Mouse (Mus musculus): ENCODE results near the gene Tor2a. TPM values are rescaled to one million over a fixed set of nuclear protein-coding genes. Genes with fewer than 3 reads are reported as not detected.

The Tor2a gene
- polyA plus RNA-seq, 1 experiment from 2014 or later: 60.2 TPM

DNA sequence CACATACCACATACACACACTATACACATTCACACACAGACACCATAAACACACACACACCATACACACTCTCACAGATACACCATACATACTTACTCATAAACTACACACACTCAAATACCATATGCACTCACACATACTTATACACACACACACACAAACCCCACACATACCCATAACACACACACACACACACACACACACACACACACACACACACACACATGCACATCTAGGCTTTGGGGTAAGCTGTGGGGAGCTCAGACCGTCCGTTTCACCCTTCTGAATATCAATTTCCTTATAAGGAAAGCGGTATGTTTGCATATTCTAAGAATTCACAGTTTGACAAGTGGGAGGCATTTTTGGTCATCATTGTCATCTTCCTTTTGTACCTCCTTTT lies 34.5 kb upstream of the Tor2a start:
- Histone ChIP-seq H3K36me3 (ENCODE audit: control insufficient read depth, insufficient read depth, low read length) (no peaks in the 10 kb centered on the region), H3K4me2 (ENCODE audit: low read depth, severe bottlenecking) (no peak overlapping the region), H3K9ac (ENCODE audit: low read length) (no peak overlapping the region), H3K9me3 (ENCODE audit: control insufficient read depth, low read length) (no peaks in the 10 kb centered on the region), H3K4me1 (ENCODE audit: control insufficient read depth, insufficient read depth, low read length) (peaks cover 5% of the 10 kb centered on the region; the same call in 1 of the 2 replicates), H3K4me3 (ENCODE audit: low read depth, low read length) (no peak overlapping the region), H3K27me3 (ENCODE audit: control insufficient read depth, insufficient read depth, low read length) (no peaks in the 10 kb centered on the region), H3K27ac (replicated peaks; ENCODE audit: low read depth, low read length) (no peak overlapping the region)
- ATAC-seq (ENCODE audit: insufficient number of reproducible peaks, low FRiP score, low TSS enrichment, low read depth): no peak
- DNase-seq (ENCODE audit: low spot score): no peak
- WGBS: 83% methylated on average over 3 of the region's 3 CpGs

DNA sequence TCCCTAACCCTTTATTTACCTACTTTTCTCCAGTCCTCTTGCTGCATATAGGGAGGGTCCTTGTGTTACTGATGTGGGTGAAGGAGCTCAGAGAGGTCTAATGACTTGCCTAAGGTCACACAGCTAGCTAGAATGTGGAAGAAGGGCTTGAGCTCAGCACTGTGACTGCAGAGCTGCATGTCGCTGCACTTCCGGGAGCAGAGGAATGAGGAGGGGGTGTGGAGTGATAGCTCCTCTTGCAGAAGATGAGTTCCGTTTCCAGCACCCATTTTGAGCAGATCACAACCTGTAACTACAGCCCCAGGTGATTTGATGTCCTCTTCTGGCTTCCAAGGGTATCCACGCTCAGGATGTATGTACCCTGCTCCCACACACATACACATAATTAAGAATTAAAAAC lies 32.9 kb upstream of the Tor2a start:
- Histone ChIP-seq H3K9ac (ENCODE audit: low read length) (no peak overlapping the region), H3K36me3 (ENCODE audit: control insufficient read depth, insufficient read depth, low read length) (no peaks in the 10 kb centered on the region), H3K4me2 (ENCODE audit: low read depth, severe bottlenecking) (no peak overlapping the region), H3K4me3 (ENCODE audit: low read depth, low read length) (no peak overlapping the region), H3K4me1 (ENCODE audit: control insufficient read depth, insufficient read depth, low read length) (peaks cover 9% of the 10 kb centered on the region; the same call in 1 of the 2 replicates), H3K27me3 (ENCODE audit: control insufficient read depth, insufficient read depth, low read length) (no peaks in the 10 kb centered on the region), H3K27ac (replicated peaks; ENCODE audit: low read depth, low read length) (no peak overlapping the region), H3K9me3 (ENCODE audit: control insufficient read depth, low read length) (no peaks in the 10 kb centered on the region)
- 73% methylated on average over 4 of the region's 4 CpGs for whole genome bisulfite sequencing
- no peak for ATAC-seq (ENCODE audit: insufficient number of reproducible peaks, low FRiP score, low TSS enrichment, low read depth)
- DNase-seq (ENCODE audit: low spot score): no peak

GRCm38 (mm10) chr2:32724832-32725790 lies 31.9 kb upstream of the Tor2a start:
- H3K4me1 ChIP-seq (ENCODE audit: control insufficient read depth, insufficient read depth, low read length): peaks cover 12% of the 10 kb centered on the region
- 79% methylated on average over 16 of the region's 16 CpGs for WGBS

GRCm38 (mm10) chr2:32727435-32727834 lies 29.6 kb upstream of the Tor2a start:
- under 1% methylated on average over 16 of the region's 16 CpGs for WGBS
- H3K4me3 ChIP-seq (ENCODE audit: low read depth, low read length): peak overlapping the region; percentile 29
- no peaks in the 10 kb centered on the region for H3K9me3 ChIP-seq (ENCODE audit: control insufficient read depth, low read length)
- H3K27ac ChIP-seq (replicated peaks; ENCODE audit: low read depth, low read length): no peak overlapping the region
- no peaks in the 10 kb centered on the region for H3K27me3 ChIP-seq (ENCODE audit: control insufficient read depth, insufficient read depth, low read length)
- H3K9ac ChIP-seq (ENCODE audit: low read length): no peak overlapping the region; the same call in 1 of the 2 replicates
- peak overlapping the region; percentile 43 for H3K4me2 ChIP-seq (ENCODE audit: low read depth, severe bottlenecking)
- H3K4me1 ChIP-seq (ENCODE audit: control insufficient read depth, insufficient read depth, low read length): peaks cover 24% of the 10 kb centered on the region
- ATAC-seq (ENCODE audit: insufficient number of reproducible peaks, low FRiP score, low TSS enrichment, low read depth): peak; percentile 89
- peak; percentile 93 for DNase-seq (ENCODE audit: low spot score)
- H3K36me3 ChIP-seq (ENCODE audit: control insufficient read depth, insufficient read depth, low read length): no peaks in the 10 kb centered on the region

More at GRCm38 (mm10) chr2:32724832-32725790, 31.9 kb upstream of the Tor2a start:
- H3K4me2 ChIP-seq (ENCODE audit: low read depth, severe bottlenecking): no peak overlapping the region
- no peak for ATAC-seq (ENCODE audit: insufficient number of reproducible peaks, low FRiP score, low TSS enrichment, low read depth)
- H3K36me3 ChIP-seq (ENCODE audit: control insufficient read depth, insufficient read depth, low read length): no peaks in the 10 kb centered on the region
- H3K4me3 ChIP-seq (ENCODE audit: low read depth, low read length): no peak overlapping the region
- no peak overlapping the region for H3K27ac ChIP-seq (replicated peaks; ENCODE audit: low read depth, low read length)
- H3K27me3 ChIP-seq (ENCODE audit: control insufficient read depth, insufficient read depth, low read length): no peaks in the 10 kb centered on the region
- no peaks in the 10 kb centered on the region for H3K9me3 ChIP-seq (ENCODE audit: control insufficient read depth, low read length)
- DNase-seq (ENCODE audit: low spot score): no peak
- no peak overlapping the region for H3K9ac ChIP-seq (ENCODE audit: low read length)

DNA sequence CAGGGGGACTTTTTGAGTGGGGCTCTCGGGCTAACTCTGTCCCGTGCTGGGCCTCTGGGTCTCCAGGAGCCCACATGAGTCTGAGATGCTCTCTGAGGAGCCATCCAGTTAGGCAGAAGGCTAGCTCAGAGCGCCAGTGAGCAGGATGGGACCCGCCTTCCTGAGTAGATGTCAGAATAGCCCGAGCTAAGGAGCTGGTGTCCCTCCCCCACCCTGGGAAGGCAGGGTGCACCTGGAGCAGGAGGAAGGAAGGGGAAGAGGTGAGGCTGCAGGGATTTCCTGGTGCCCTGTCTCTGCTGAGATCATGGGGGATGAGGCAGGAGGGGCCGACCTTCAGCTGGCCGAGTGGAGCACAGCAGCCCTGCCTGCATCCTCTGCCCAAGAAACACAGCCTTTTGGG lies 28.6 kb upstream of the Tor2a start:
- H3K4me1 ChIP-seq (ENCODE audit: control insufficient read depth, insufficient read depth, low read length): peaks cover 24% of the 10 kb centered on the region
- H3K4me2 ChIP-seq (ENCODE audit: low read depth, severe bottlenecking): peak overlapping the region; percentile 24
- WGBS: 56% methylated on average over 7 of the region's 7 CpGs
- H3K4me3 ChIP-seq (ENCODE audit: low read depth, low read length): no peak overlapping the region; the same call in 1 of the 2 replicates
- H3K27me3 ChIP-seq (ENCODE audit: control insufficient read depth, insufficient read depth, low read length): no peaks in the 10 kb centered on the region
- ATAC-seq (ENCODE audit: insufficient number of reproducible peaks, low FRiP score, low TSS enrichment, low read depth) (no peak), DNase-seq (ENCODE audit: low spot score) (no peak)
- no peaks in the 10 kb centered on the region for H3K9me3 ChIP-seq (ENCODE audit: control insufficient read depth, low read length)
- H3K9ac ChIP-seq (ENCODE audit: low read length): no peak overlapping the region
- H3K27ac ChIP-seq (replicated peaks; ENCODE audit: low read depth, low read length): no peak overlapping the region
- H3K36me3 ChIP-seq (ENCODE audit: control insufficient read depth, insufficient read depth, low read length): no peaks in the 10 kb centered on the region

DNA sequence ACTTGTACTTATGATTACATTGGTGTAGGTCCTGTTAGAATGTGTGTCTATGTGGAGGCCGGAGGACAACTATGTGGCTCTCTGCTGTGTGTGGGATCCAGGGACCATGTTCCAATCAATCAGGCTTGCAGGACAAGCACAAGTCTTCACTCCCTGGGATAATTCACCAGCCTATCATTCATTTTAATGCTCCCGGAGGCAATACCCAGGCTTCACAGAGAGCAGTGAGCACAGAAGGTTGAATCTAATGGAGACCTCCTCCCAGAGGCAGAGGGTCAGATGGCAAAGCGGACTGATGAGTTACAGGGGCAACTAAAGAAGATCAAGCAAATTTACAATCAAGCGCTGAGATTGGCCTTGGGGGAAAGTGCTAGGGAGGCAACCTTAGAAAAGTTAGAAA lies 27.5 kb upstream of the Tor2a start:
- Histone ChIP-seq H3K4me1 (ENCODE audit: control insufficient read depth, insufficient read depth, low read length) (peaks cover 24% of the 10 kb centered on the region), H3K9ac (ENCODE audit: low read length) (no peak overlapping the region), H3K9me3 (ENCODE audit: control insufficient read depth, low read length) (no peaks in the 10 kb centered on the region), H3K27ac (replicated peaks; ENCODE audit: low read depth, low read length) (no peak overlapping the region; the same call in 1 of the 2 replicates), H3K4me2 (ENCODE audit: low read depth, severe bottlenecking) (no peak overlapping the region), H3K36me3 (ENCODE audit: control insufficient read depth, insufficient read depth, low read length) (no peaks in the 10 kb centered on the region), H3K4me3 (ENCODE audit: low read depth, low read length) (no peak overlapping the region), H3K27me3 (ENCODE audit: control insufficient read depth, insufficient read depth, low read length) (no peaks in the 10 kb centered on the region)
- DNase-seq (ENCODE audit: low spot score) (no peak), ATAC-seq (ENCODE audit: insufficient number of reproducible peaks, low FRiP score, low TSS enrichment, low read depth) (no peak)
- WGBS: 40% methylated on average over 4 of the region's 4 CpGs

- Histone ChIP-seq H3K9me3 (ENCODE audit: control insufficient read depth, low read length) (no peaks in the 10 kb centered on the region), H3K27me3 (ENCODE audit: control insufficient read depth, insufficient read depth, low read length) (no peaks in the 10 kb centered on the region), H3K27ac (replicated peaks; ENCODE audit: low read depth, low read length) (peak overlapping the region; percentile 36; the same call in 1 of the 2 replicates), H3K9ac (ENCODE audit: low read length) (no peak overlapping the region), H3K4me3 (ENCODE audit: low read depth, low read length) (no peak overlapping the region), H3K4me1 (ENCODE audit: control insufficient read depth, insufficient read depth, low read length) (peaks cover 27% of the 10 kb centered on the region), H3K36me3 (ENCODE audit: control insufficient read depth, insufficient read depth, low read length) (no peaks in the 10 kb centered on the region), H3K4me2 (ENCODE audit: low read depth, severe bottlenecking) (peak overlapping the region; percentile 29; the same call in 1 of the 2 replicates)
- 8% methylated on average over 11 of the region's 11 CpGs for WGBS
- ATAC-seq (ENCODE audit: insufficient number of reproducible peaks, low FRiP score, low TSS enrichment, low read depth): peak; percentile 48; the same call in 1 of the 2 replicates
- peak; percentile 84 for DNase-seq (ENCODE audit: low spot score)
These were observed 26.2 kb upstream of the Tor2a start for GRCm38 (mm10) chr2:32730854-32731253.

DNA sequence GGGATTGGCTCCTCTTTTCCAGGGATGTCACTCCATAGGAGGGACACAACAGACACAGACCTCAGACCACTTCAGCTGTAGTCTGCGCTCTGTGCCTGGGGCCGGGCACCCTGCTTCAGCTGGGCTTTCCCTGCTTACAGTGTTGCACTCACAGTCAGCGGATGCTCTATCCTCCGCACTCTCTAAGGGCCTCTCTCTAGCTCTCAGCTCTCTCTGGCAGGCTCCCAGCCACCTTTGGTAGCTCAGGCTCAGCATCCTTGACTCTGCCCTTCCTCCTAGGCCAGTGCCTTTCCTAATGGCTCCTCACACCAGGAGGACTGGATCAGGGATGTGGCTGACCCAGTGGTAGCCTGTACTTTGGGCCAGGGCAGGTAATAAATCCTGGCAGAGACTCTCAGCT lies 25.1 kb upstream of the Tor2a start:
- WGBS: 72% methylated on average over 4 of the region's 4 CpGs
- Histone ChIP-seq H3K4me3 (ENCODE audit: low read depth, low read length) (no peak overlapping the region), H3K27me3 (ENCODE audit: control insufficient read depth, insufficient read depth, low read length) (no peaks in the 10 kb centered on the region), H3K27ac (replicated peaks; ENCODE audit: low read depth, low read length) (peak overlapping the region; percentile 30; the same call in 1 of the 2 replicates), H3K4me1 (ENCODE audit: control insufficient read depth, insufficient read depth, low read length) (peaks cover 27% of the 10 kb centered on the region), H3K36me3 (ENCODE audit: control insufficient read depth, insufficient read depth, low read length) (no peaks in the 10 kb centered on the region), H3K4me2 (ENCODE audit: low read depth, severe bottlenecking) (no peak overlapping the region), H3K9ac (ENCODE audit: low read length) (no peak overlapping the region), H3K9me3 (ENCODE audit: control insufficient read depth, low read length) (no peaks in the 10 kb centered on the region)
- ATAC-seq (ENCODE audit: insufficient number of reproducible peaks, low FRiP score, low TSS enrichment, low read depth) (no peak), DNase-seq (ENCODE audit: low spot score) (no peak)
